Mouse (Mus musculus): ENCODE results near the gene Gck. TPM values are rescaled to one million over a fixed set of nuclear protein-coding genes. Genes with fewer than 3 reads are reported as not detected.

Gck gene
- total and polyA plus RNA-seq, 2 experiments from 2014 or later = 7.7 to 13.2 TPM

DNA sequence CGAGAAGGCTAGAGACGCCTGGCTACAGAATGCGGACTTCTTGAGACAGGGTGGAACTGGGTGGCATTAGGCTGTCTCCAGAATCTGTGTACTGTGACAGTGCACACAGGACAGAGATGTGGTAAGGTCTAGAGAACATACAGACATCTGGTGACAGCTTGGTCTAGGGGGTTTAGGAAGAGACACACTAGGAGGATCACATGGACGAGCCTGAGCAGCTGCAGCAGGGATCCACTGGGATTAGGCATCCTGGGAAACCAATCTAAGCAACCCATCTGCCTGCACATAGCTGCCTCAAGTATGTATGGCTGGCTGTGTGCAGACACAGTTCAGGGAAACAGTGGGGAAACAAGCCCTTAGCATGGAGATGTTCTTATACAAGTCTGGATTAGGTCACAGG is 35.9 kb downstream of the Gck start:
- Histone ChIP-seq H3K4me2 (ENCODE audit: low read depth, low read length, poor library complexity, severe bottlenecking) (no peak overlapping the region), H3K36me3 (ENCODE audit: insufficient read depth, low read length) (no peaks in the 10 kb centered on the region), H3K9me3 (ENCODE audit: low read length) (no peaks in the 10 kb centered on the region), H3K27me3 (ENCODE audit: insufficient read depth, low read length) (no peaks in the 10 kb centered on the region), H3K9ac (replicated peaks; ENCODE audit: low read length, poor library complexity, severe bottlenecking) (no peak overlapping the region), H3K4me3 (ENCODE audit: low read depth, low read length) (no peak overlapping the region), H3K27ac (ENCODE audit: low read depth, low read length) (no peak overlapping the region), H3K4me1 (ENCODE audit: insufficient read depth, low read length) (no peaks in the 10 kb centered on the region)
- 74% methylated on average over 4 of the region's 4 CpGs for WGBS
- ATAC-seq (ENCODE audit: low FRiP score) (no peak), DNase-seq (ENCODE audit: low spot score) (peak; percentile 42)
- no peak for TF ChIP-seq CTCF (IDR thresholded peaks at IDR 0.05)

DNA sequence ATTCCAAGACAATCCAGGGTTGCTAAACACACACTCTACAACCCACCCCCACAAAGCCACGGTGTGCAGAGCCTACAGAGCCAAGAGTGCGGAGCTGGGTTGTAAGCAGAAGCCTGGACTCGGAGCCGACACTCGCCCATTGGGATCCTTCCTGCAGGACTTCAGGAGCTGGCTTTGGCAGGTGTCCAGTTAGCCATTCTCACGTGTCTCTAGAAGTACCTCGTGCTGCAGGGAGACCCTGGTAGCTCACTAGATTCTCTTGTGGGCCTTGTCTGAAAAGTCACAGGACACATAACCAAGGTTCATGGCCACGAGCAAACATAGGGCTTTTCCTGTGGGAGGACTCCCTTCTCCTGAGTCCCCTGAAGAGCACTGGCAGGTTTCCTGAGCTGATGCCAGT is 36.6 kb downstream of the Gck start:
- Histone ChIP-seq H3K27ac (ENCODE audit: low read depth, low read length) (no peak overlapping the region), H3K4me1 (ENCODE audit: insufficient read depth, low read length) (no peaks in the 10 kb centered on the region), H3K4me3 (ENCODE audit: low read depth, low read length) (no peak overlapping the region), H3K36me3 (ENCODE audit: insufficient read depth, low read length) (no peaks in the 10 kb centered on the region), H3K4me2 (ENCODE audit: low read depth, low read length, poor library complexity, severe bottlenecking) (no peak overlapping the region), H3K9me3 (ENCODE audit: low read length) (no peaks in the 10 kb centered on the region), H3K9ac (replicated peaks; ENCODE audit: low read length, poor library complexity, severe bottlenecking) (no peak overlapping the region), H3K27me3 (ENCODE audit: insufficient read depth, low read length) (no peaks in the 10 kb centered on the region)
- ATAC-seq (ENCODE audit: low FRiP score) (no peak), DNase-seq (ENCODE audit: low spot score) (no peak)
- 62% methylated on average over 8 of the region's 8 CpGs for WGBS
- no peak for TF ChIP-seq CTCF (IDR thresholded peaks at IDR 0.05)

DNA sequence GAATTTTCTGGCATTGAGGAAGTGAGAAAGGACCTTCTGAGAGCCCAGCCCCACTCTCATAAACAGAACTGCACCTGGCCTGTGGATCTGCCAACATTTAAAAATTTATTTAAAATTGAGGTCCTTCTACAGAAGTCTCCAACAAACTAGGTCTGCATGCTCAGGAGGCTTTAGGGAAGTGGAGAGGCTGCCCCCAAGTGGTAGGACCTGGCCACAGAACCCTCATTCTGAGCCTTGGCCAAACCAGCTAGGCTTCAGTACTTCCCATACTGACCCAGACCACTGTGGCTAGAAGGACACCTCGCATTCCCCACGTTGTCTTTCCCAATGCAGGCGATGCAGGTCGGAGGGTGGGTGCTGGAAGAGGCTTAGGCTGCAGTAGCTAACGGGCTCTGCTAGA is 37.2 kb downstream of the Gck start:
- WGBS = 22% methylated on average over 5 of the region's 5 CpGs
- Histone ChIP-seq H3K9me3 (ENCODE audit: low read length) (no peaks in the 10 kb centered on the region), H3K4me1 (ENCODE audit: insufficient read depth, low read length) (no peaks in the 10 kb centered on the region), H3K4me2 (ENCODE audit: low read depth, low read length, poor library complexity, severe bottlenecking) (no peak overlapping the region), H3K27ac (ENCODE audit: low read depth, low read length) (no peak overlapping the region), H3K27me3 (ENCODE audit: insufficient read depth, low read length) (no peaks in the 10 kb centered on the region), H3K9ac (replicated peaks; ENCODE audit: low read length, poor library complexity, severe bottlenecking) (no peak overlapping the region), H3K36me3 (ENCODE audit: insufficient read depth, low read length) (no peaks in the 10 kb centered on the region), H3K4me3 (ENCODE audit: low read depth, low read length) (no peak overlapping the region)
- no peak for ATAC-seq (ENCODE audit: low FRiP score)
- DNase-seq (ENCODE audit: low spot score) = peak; percentile 51
- TF ChIP-seq CTCF (IDR thresholded peaks at IDR 0.05) = peak; percentile 68

DNA sequence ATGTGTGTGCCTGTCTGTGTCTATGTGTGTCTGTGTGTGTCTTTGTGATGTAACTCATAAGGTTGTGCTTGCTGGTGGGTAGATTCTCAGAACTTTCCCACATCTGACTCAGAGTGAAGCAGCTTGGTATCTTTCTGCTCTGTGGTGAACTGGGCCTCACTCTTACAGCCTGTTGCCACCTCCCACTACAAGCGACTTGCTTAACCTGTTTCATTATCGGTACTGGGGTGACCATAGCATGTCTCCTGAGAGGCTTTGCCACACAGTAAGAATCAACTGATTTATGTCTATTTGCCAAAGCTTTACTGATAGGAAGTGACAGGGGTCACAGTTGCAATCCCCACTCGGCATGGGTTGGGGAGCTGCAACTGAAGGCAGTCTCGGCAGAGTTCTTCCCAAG is 41.2 kb downstream of the Gck start:
- no peak for ATAC-seq (ENCODE audit: low FRiP score)
- no peak overlapping the region for H3K27ac ChIP-seq (ENCODE audit: low read depth, low read length)
- no peaks in the 10 kb centered on the region for H3K4me1 ChIP-seq (ENCODE audit: insufficient read depth, low read length)
- no peak overlapping the region for H3K4me2 ChIP-seq (ENCODE audit: low read depth, low read length, poor library complexity, severe bottlenecking)
- WGBS = 83% methylated on average over 4 of the region's 4 CpGs
- no peaks in the 10 kb centered on the region for H3K27me3 ChIP-seq (ENCODE audit: insufficient read depth, low read length)
- H3K36me3 ChIP-seq (ENCODE audit: insufficient read depth, low read length) = no peaks in the 10 kb centered on the region
- H3K4me3 ChIP-seq (ENCODE audit: low read depth, low read length) = no peak overlapping the region
- H3K9ac ChIP-seq (replicated peaks; ENCODE audit: low read length, poor library complexity, severe bottlenecking) = no peak overlapping the region
- DNase-seq (ENCODE audit: low spot score) = no peak
- no peak for TF ChIP-seq CTCF (IDR thresholded peaks at IDR 0.05)
- H3K9me3 ChIP-seq (ENCODE audit: low read length) = no peaks in the 10 kb centered on the region

DNA sequence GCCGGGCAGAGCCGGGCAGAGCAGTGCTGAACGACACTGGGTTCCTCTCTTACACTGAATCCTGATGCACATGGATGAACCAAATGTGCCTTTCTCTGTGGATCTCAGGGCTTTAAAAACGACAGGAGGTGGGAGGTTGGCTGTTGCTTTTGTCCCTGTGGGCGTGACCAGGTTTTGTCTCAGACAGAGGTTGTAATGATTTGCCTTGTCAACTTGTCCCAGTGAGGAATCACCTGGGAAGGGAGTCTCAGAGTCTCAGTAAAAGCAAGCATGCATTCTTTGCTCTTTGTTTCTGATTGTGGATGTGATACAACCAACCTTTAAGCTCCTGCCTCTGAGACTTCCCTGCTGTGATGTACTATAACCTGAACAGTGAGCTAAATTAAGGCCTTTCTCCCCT is 42.8 kb downstream of the Gck start:
- no peak for TF ChIP-seq CTCF (IDR thresholded peaks at IDR 0.05)
- Histone ChIP-seq H3K27me3 (ENCODE audit: insufficient read depth, low read length) (no peaks in the 10 kb centered on the region), H3K27ac (ENCODE audit: low read depth, low read length) (no peak overlapping the region), H3K4me1 (ENCODE audit: insufficient read depth, low read length) (0 out of 2 replicates have a peak, but pooled peaks cover 3% of the 10 kb centered on the region), H3K9me3 (ENCODE audit: low read length) (no peaks in the 10 kb centered on the region), H3K9ac (replicated peaks; ENCODE audit: low read length, poor library complexity, severe bottlenecking) (no peak overlapping the region), H3K4me2 (ENCODE audit: low read depth, low read length, poor library complexity, severe bottlenecking) (no peak overlapping the region), H3K36me3 (ENCODE audit: insufficient read depth, low read length) (no peaks in the 10 kb centered on the region), H3K4me3 (ENCODE audit: low read depth, low read length) (no peak overlapping the region)
- DNase-seq (ENCODE audit: low spot score) = no peak
- ATAC-seq (ENCODE audit: low FRiP score) = no peak
- 40% methylated on average over 5 of the region's 5 CpGs for WGBS

DNA sequence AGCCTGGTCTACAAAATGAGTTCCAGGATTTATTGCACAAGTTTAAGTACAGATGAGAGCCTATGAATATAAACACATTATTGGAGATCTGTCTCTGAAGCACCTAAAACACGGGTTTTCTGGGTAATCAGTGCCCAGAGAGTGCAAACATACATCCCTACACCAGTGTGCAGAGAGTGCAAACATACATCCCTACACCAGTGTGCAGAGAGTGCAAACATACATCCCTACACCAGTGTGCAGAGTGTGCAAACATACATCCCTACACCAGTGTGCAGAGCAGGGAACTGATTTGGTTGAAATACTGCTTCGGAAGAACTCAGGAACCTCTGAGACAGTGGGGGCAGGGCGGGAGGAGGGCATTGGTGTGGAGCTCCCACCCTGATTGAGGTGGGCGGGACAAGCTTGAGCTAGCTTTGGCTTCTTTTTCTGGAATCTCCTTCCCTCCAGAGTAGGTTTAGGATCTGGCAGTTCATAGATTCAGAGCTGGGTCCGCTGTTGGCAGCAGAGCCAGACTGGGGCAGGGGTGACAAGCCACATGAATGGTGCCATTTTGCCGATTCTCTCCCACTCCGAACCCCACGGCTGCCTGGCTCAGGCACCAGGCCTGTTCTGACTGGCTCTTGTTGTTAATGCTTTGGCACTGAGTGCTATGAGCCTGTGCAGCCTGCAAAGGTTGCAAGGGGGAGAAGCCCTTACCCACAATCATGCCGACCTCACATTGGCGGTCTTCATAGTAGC is 43.9 kb downstream of the Gck start:
- 75% methylated on average over 10 of the region's 10 CpGs for WGBS
- ATAC-seq (ENCODE audit: low FRiP score) (no peak), DNase-seq (ENCODE audit: low spot score) (peak; percentile 31)

More for the DNA sequence above, 43.9 kb downstream of the Gck start:
- Histone ChIP-seq H3K4me1 (ENCODE audit: insufficient read depth, low read length) (peaks cover 13% of the 10 kb centered on the region), H3K9ac (replicated peaks; ENCODE audit: low read length, poor library complexity, severe bottlenecking) (no peak overlapping the region), H3K27ac (ENCODE audit: low read depth, low read length) (no peak overlapping the region), H3K4me2 (ENCODE audit: low read depth, low read length, poor library complexity, severe bottlenecking) (no peak overlapping the region), H3K9me3 (ENCODE audit: low read length) (no peaks in the 10 kb centered on the region), H3K36me3 (ENCODE audit: insufficient read depth, low read length) (no peaks in the 10 kb centered on the region), H3K27me3 (ENCODE audit: insufficient read depth, low read length) (no peaks in the 10 kb centered on the region), H3K4me3 (ENCODE audit: low read depth, low read length) (no peak overlapping the region)
- TF ChIP-seq CTCF (IDR thresholded peaks at IDR 0.05) = no peak

All from midbrain, postnatal 0 days (tissue).